Mouse (Mus musculus) midbrain, embryonic 16.5 days (tissue): ENCODE measurements around the gene Rab19. TPM values are rescaled to one million over a fixed set of nuclear protein-coding genes. Genes with fewer than 3 reads are reported as not detected.

Source experiments
- ATAC-seq: fragments of 200-750 bp; cut with Nextera tagmentation; 2 replicates; pipeline ENCODE4 v1.8.0; 2017; ENCODE audit warnings: moderate TSS enrichment
- H3K27ac ChIP-seq: fragments of 300-500 bp; sonication (generic); 2 replicates; pipeline ENCODE4 v1.5.1; 2014; ENCODE audit warnings: mild to moderate bottlenecking, low read length, mixed read lengths
- H3K27me3 ChIP-seq: fragments of 300-500 bp; sonication (generic); 2 replicates; pipeline ENCODE4 v1.6.1; 2014; ENCODE audit warnings: low read depth, low read length, mixed read lengths; ENCODE audit not compliant: control insufficient read depth, insufficient read depth
- H3K36me3 ChIP-seq: fragments of 300-500 bp; sonication (generic); 2 replicates; pipeline ENCODE4 v1.6.1; 2014; ENCODE audit warnings: mild to moderate bottlenecking, low read length, moderate library complexity, mixed read lengths; ENCODE audit not compliant: control insufficient read depth, insufficient read depth
- H3K4me1 ChIP-seq: fragments of 300-500 bp; sonication (generic); 2 replicates; pipeline ENCODE4 v1.6.1; 2014; ENCODE audit warnings: mild to moderate bottlenecking, low read length, mixed read lengths; ENCODE audit not compliant: control insufficient read depth, insufficient read depth
- H3K4me2 ChIP-seq: fragments of 300-500 bp; sonication (generic); 2 replicates; pipeline ENCODE4 v1.6.1; 2014; ENCODE audit warnings: mild to moderate bottlenecking, low read length, mixed read lengths
- H3K4me3 ChIP-seq: fragments of 300-500 bp; sonication (generic); 2 replicates; pipeline ENCODE4 v1.5.1; 2014; ENCODE audit warnings: low read depth, mild to moderate bottlenecking, low read length, moderate library complexity, mixed read lengths
- H3K9ac ChIP-seq: fragments of 300-500 bp; sonication (generic); 2 replicates; pipeline ENCODE4 v1.6.1; 2014; ENCODE audit warnings: low read depth, low read length, mixed read lengths
- H3K9me3 ChIP-seq: fragments of 300-500 bp; sonication (generic); replicated peaks from 2 replicates; pipeline ENCODE4 v1.6.1; 2014; ENCODE audit warnings: mild to moderate bottlenecking, low read length, mixed read lengths; ENCODE audit not compliant: control insufficient read depth, poor library complexity, severe bottlenecking
- WGBS: fragments of 180-500 bp; shearing (Covaris S2); extraction: QIAGEN DNeasy Blood & Tissue Kit; methylation state at CpG from one replicate; pipeline ENCODE4 v1.1.7; 2014; 5-methylcytosine and 5-hydroxymethylcytosine counted together
- polyA plus RNA-seq: library from polyadenylated mRNA; unstranded; fragments of >200 nt; fragmentation: Nextera tagmentation; extraction: Ambion mirVana; gene quantifications from 2 replicates; pipeline ENCODE4 v1.2.1, GENCODE M21; 2015

The Rab19 gene
- polyA plus RNA-seq: 0.35 TPM in 1 of 2 replicates, not detected in the other

- 9% methylated on average over 20 of the region's 20 CpGs for WGBS
- ATAC-seq: no peak
- H3K36me3 ChIP-seq: no peaks in the 10 kb centered on the region
- H3K27ac ChIP-seq: no peak within 1 kb of the TSS
- peaks cover 6% of the 10 kb centered on the region for H3K4me1 ChIP-seq
- no peaks in the 10 kb centered on the region for H3K9me3 ChIP-seq
- H3K27me3 ChIP-seq: 0 out of 2 replicates have a peak, but pooled peaks cover 6% of the 10 kb centered on the region
- peak within 1 kb of the TSS; percentile 46 for H3K4me2 ChIP-seq
- no peak within 1 kb of the TSS for H3K9ac ChIP-seq
- peak within 1 kb of the TSS; percentile 5; the same call in 1 of the 2 replicates for H3K4me3 ChIP-seq
These were observed at the start of gene Rab19 for GRCm38 (mm10) chr6:39381125-39381880. TSS of gene Rab19 (plus strand) at chr6:39381175.

GRCm38 (mm10) chr6:39331998-39332700 is 48.8 kb upstream of the Rab19 start:
- no peak for ATAC-seq
- Histone ChIP-seq H3K4me1 (no peaks in the 10 kb centered on the region), H3K4me3 (no peak overlapping the region), H3K36me3 (peaks cover 14% of the 10 kb centered on the region), H3K27ac (no peak overlapping the region), H3K4me2 (no peak overlapping the region), H3K27me3 (no peaks in the 10 kb centered on the region), H3K9ac (no peak overlapping the region), H3K9me3 (no peaks in the 10 kb centered on the region)
- 75% methylated on average over 7 of the region's 7 CpGs for WGBS

GRCm38 (mm10) chr6:39334224-39334623 is 46.8 kb upstream of the Rab19 start:
- ATAC-seq: no peak
- Histone ChIP-seq H3K9ac (no peak overlapping the region), H3K4me1 (no peaks in the 10 kb centered on the region), H3K27me3 (no peaks in the 10 kb centered on the region), H3K27ac (no peak overlapping the region), H3K4me3 (no peak overlapping the region), H3K36me3 (peaks cover 22% of the 10 kb centered on the region), H3K4me2 (no peak overlapping the region), H3K9me3 (no peaks in the 10 kb centered on the region)
- WGBS: 92% methylated on average over 7 of the region's 7 CpGs

DNA sequence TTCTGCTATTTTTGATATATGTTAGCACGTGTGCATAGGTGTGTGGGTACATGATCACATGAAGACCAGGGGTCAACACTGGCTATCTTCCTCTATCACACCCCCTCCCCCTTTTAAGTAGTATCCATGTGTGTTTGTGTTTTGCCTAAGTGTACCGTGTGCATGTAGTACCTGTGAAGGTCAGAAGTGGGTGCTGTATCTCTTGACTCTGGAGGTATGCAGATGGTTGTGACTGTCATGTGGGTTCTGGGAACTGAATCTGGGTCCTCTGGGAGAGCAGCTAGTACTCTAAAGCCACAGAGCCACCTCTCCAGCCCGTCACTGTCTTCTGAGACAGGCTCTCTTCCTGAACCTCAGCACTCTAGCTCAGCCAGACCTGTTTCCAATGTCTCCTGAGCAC is 46.1 kb upstream of the Rab19 start:
- Histone ChIP-seq H3K27ac (no peak overlapping the region), H3K4me1 (no peaks in the 10 kb centered on the region), H3K4me2 (no peak overlapping the region), H3K27me3 (no peaks in the 10 kb centered on the region), H3K9ac (no peak overlapping the region), H3K36me3 (peaks cover 22% of the 10 kb centered on the region), H3K4me3 (no peak overlapping the region), H3K9me3 (no peaks in the 10 kb centered on the region)
- ATAC-seq: no peak
- WGBS: 95% methylated on average over 3 of the region's 3 CpGs

GRCm38 (mm10) chr6:39338359-39338758 is 42.6 kb upstream of the Rab19 start:
- Histone ChIP-seq H3K4me1 (no peaks in the 10 kb centered on the region), H3K27me3 (no peaks in the 10 kb centered on the region), H3K36me3 (peaks cover 20% of the 10 kb centered on the region), H3K9me3 (no peaks in the 10 kb centered on the region), H3K27ac (no peak overlapping the region), H3K4me2 (no peak overlapping the region), H3K9ac (no peak overlapping the region), H3K4me3 (no peak overlapping the region)
- ATAC-seq: no peak
- WGBS: 79% methylated on average over 8 of the region's 8 CpGs

GRCm38 (mm10) chr6:39341798-39342197 is 39.2 kb upstream of the Rab19 start:
- Histone ChIP-seq H3K27me3 (no peaks in the 10 kb centered on the region), H3K36me3 (peaks cover 11% of the 10 kb centered on the region), H3K9ac (no peak overlapping the region), H3K27ac (no peak overlapping the region), H3K9me3 (no peaks in the 10 kb centered on the region), H3K4me3 (no peak overlapping the region), H3K4me1 (no peaks in the 10 kb centered on the region; the same call in 1 of the 2 replicates), H3K4me2 (no peak overlapping the region)
- WGBS: 90% methylated on average over 2 of the region's 2 CpGs
- ATAC-seq: no peak

DNA sequence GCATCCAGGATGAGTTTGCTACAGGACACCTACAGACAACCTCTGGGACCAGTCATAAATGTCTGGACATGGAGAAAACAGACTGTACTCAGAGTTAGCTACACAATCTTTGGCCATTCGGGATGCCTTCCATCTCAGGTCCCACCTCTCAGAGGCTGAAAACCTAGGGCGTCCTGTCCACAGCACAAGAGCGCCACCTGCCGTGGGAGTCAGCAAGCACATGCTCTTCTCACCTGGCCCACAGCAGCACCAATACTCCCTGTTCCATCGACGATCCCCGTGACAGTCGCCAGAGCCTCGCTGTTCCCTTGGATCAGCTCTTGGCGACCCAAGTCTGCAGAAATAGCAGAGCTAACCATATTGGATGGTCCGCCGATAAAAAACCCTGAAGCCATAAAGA is 37.0 kb upstream of the Rab19 start:
- peak; percentile 81 for ATAC-seq
- H3K4me2 ChIP-seq: no peak overlapping the region
- 18% methylated on average over 12 of the region's 12 CpGs for WGBS

GRCm38 (mm10) chr6:39345430-39345829 is 35.5 kb upstream of the Rab19 start:
- 18% methylated on average over 7 of the region's 7 CpGs for WGBS

More for the DNA sequence above, 37.0 kb upstream of the Rab19 start:
- H3K9ac ChIP-seq: no peak overlapping the region
- H3K4me1 ChIP-seq: peaks cover 13% of the 10 kb centered on the region
- peaks cover 2% of the 10 kb centered on the region for H3K36me3 ChIP-seq
- H3K27me3 ChIP-seq: no peaks in the 10 kb centered on the region
- no peak overlapping the region for H3K4me3 ChIP-seq
- no peak overlapping the region for H3K27ac ChIP-seq
- no peaks in the 10 kb centered on the region for H3K9me3 ChIP-seq

GRCm38 (mm10) chr6:39346991-39347501 is 33.9 kb upstream of the Rab19 start:
- ATAC-seq: no peak

More at GRCm38 (mm10) chr6:39345430-39345829, 35.5 kb upstream of the Rab19 start:
- ATAC-seq: no peak
- Histone ChIP-seq H3K9ac (no peak overlapping the region), H3K4me2 (no peak overlapping the region), H3K4me1 (peaks cover 13% of the 10 kb centered on the region), H3K4me3 (no peak overlapping the region), H3K9me3 (no peaks in the 10 kb centered on the region), H3K27me3 (no peaks in the 10 kb centered on the region), H3K36me3 (peaks cover 7% of the 10 kb centered on the region), H3K27ac (no peak overlapping the region)

More at GRCm38 (mm10) chr6:39346991-39347501, 33.9 kb upstream of the Rab19 start:
- peaks cover 13% of the 10 kb centered on the region for H3K4me1 ChIP-seq
- peaks cover 9% of the 10 kb centered on the region for H3K36me3 ChIP-seq
- no peak overlapping the region for H3K9ac ChIP-seq
- no peak overlapping the region for H3K4me3 ChIP-seq
- no peaks in the 10 kb centered on the region for H3K27me3 ChIP-seq
- H3K9me3 ChIP-seq: no peaks in the 10 kb centered on the region
- H3K27ac ChIP-seq: peak overlapping the region; percentile 40; the same call in 1 of the 2 replicates
- no peak overlapping the region for H3K4me2 ChIP-seq
- 12% methylated on average over 15 of the region's 15 CpGs for WGBS
